Mouse (Mus musculus): ENCODE data around the gene Cog4. TPM values are rescaled to one million over a fixed set of nuclear protein-coding genes. Genes with fewer than 3 reads are reported as not detected.
A peak's percentile ranks its signal among the peaks of the same experiment; 100 is the strongest.

Gene Cog4
- polyA plus RNA-seq, 1 experiment: 31.7 TPM

DNA sequence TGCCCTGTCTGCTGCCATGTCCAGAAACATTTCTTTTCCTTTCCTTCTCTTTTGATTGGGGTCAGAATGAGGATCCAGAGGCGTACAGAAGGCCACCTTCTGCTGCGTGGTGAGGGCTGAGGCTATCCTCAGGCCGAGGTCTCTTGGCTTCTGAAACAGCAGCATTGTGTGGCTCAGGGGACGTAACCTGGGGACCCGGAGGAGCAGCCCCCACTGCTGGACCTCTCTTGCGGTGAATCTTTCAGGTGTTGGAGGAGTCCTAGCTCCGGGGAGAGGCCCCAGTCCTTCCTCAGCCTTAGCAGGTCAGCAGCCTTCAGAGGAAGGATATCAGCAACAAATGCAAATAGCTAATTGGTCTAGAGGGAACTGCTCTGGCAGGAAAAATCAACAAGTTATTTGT, 82.0 kb downstream of the Cog4 start:
- TF ChIP-seq GATA1 (IDR thresholded peaks at IDR 0.05; ENCODE audit: low read length): no peak

DNA sequence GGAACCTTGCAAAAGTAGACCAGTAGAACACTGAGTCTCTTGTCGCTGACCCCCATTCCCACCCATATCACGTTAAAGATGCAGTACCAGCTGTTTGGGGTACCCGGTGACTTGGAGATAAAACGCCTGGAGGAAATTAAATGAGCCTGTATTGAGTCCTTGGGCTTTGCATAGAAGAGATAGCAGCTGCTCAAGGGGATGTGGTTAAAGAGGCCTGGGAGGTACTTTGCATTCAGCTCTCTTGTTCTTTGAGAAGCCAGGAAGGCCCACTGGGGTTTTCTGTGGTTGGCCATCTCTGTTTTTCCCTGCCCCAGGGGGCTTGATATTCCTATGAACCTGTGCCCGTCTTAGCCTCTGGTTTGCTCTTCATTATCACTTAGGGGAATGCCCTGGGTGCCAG, 82.7 kb downstream of the Cog4 start:
- TF ChIP-seq GATA1 (IDR thresholded peaks at IDR 0.05; ENCODE audit: low read length): peak; percentile 91

DNA sequence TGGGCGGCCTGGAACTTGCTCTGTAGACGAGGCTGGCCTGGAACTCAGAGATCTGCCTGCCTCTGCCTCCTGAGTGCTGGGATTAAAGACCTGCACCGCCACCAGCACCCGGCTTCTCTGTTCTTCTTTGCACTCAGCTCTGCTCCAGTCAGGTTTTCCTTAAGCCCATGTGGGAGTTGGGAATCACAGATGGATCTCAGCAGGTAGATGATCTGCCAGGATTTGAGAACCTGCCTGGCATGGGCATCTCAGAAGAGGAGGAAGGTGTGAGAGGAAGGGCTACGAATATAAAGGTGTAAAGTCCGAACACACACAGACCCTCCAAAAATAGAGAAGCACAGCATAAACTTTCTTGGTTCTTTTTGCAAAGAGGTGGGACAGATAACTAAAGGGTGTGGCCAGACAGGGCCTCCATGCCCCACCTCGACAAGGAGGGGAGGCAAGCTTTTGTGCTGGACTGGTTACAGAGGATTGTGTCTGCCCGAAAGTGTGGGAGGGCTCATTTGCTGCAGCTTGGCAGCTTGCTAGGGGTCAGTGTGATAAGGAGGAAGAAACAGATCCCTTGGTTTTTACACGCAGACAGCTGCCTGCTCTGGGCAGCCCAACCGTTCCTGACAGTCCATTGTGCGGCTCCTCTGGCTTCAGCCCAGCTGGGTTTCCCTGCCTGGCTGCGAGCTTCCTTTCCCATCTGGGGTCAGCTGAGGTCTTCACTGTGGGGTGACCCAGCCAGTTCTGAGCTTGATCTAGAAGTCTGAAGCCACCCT, 85.0 kb downstream of the Cog4 start:
- TF ChIP-seq GATA1 (IDR thresholded peaks at IDR 0.05; ENCODE audit: low read length): no peak

Other genes starting within 250 kb of the Cog4 start
- 63.4 and 66.1 TPM in 2 replicates for gene Vac14, start 228.0 kb upstream of the Cog4 start, polyA plus RNA-seq (2012)
- gene Mtss1l, start 125.1 kb upstream of the Cog4 start, polyA plus RNA-seq (2012): 0.89 and 0.90 TPM in 2 replicates
- not detected in 2 replicates for gene Il34, start 40.7 kb upstream of the Cog4 start, polyA plus RNA-seq (2012)
- gene Sf3b3, start 187 bp downstream of the Cog4 start, polyA plus RNA-seq (2012): 7.1 and 8.9 TPM in 2 replicates
- gene Fuk, start 55.9 kb downstream of the Cog4 start, polyA plus RNA-seq (2012): 11.8 and 14.2 TPM in 2 replicates
- 95.7 and 122 TPM in 2 replicates for gene St3gal2, start 73.3 kb downstream of the Cog4 start, polyA plus RNA-seq (2012)
- gene Ddx19a, start 151.2 kb downstream of the Cog4 start, polyA plus RNA-seq (2012): 62.6 and 66.5 TPM in 2 replicates
- gene Ddx19b, start 185.2 kb downstream of the Cog4 start, polyA plus RNA-seq (2012): 4.3 and 5.8 TPM in 2 replicates
- 30.4 and 56.2 TPM in 2 replicates for gene Aars, start 186.5 kb downstream of the Cog4 start, polyA plus RNA-seq (2012)
- gene Exosc6, start 209.7 kb downstream of the Cog4 start, polyA plus RNA-seq (2012): 88.9 and 152 TPM in 2 replicates
- gene Clec18a, start 245.8 kb downstream of the Cog4 start, polyA plus RNA-seq (2012): not detected in 2 replicates
- gene Pdpr, start 248.0 kb downstream of the Cog4 start, polyA plus RNA-seq (2012): 10.3 and 11.6 TPM in 2 replicates

Measured in G1E-ER4 (cell line).